Mouse (Mus musculus) right cerebral cortex, adult 2 months (tissue): ENCODE results near the gene Lhx4.
A peak's percentile ranks its signal among the peaks of the same experiment; 100 is the strongest.

Experiments used
- DNase-seq, 2 experiments: peaks; one replicate each; pipeline ENCODE4 v3.0.0; 2021 to 2022; ENCODE audit warnings: low spot score in 2 of 2

Gene Lhx4

GRCm38 (mm10) chr1:155703191-155703680 lies 48.2 kb downstream of the Lhx4 start:
- DNase-seq = no peak

- no peak for DNase-seq
Observed at GRCm38 (mm10) chr1:155700886-155701285, 50.6 kb downstream of the Lhx4 start.

GRCm38 (mm10) chr1:155698373-155699159 lies 52.9 kb downstream of the Lhx4 start:
- peak; percentile 59 to 73 for DNase-seq

- DNase-seq = no peak
Observed at GRCm38 (mm10) chr1:155693443-155693842, 58.0 kb downstream of the Lhx4 start.

- no peak for DNase-seq
Observed at GRCm38 (mm10) chr1:155693026-155693425, 58.5 kb downstream of the Lhx4 start.

DNA sequence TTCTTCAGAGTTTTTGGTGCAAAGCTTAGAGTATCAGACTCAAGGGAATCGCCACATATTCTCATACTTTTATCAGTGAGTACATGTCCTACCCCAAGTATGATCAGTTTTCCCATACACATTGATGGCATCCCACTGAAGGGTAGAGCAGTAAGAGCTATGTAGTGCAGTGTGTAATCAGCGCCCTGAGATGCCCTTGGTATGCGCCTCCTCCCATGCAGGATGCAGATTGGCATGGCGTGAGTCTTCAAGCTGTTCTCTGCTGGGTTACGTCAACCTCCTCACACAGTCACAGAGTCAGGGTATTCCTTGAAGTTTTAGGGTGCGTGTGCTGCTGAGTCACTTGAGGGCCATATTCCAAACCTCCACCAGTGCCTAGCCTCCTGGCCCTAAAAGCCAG lies 59.3 kb downstream of the Lhx4 start:
- no peak for DNase-seq

GRCm38 (mm10) chr1:155689558-155689957 lies 61.9 kb downstream of the Lhx4 start:
- no peak for DNase-seq

DNA sequence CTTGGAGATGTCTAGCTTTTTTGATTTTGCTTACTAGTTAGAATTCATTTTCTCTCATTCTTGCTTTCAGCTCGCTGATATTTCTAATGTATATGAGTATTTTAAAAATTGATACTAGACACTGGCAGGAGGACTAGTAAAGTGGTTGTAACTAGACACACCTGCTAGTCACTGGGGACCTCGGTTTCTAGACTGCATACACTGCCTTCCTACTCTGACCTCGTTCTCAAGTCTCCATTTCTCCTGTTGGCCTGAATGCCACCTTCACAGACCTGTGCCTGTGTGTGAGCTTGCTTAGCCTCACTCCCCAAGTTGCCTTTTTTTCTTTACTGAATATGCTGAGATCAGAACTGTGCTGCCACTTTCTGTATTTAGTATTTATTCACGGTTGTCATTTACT lies 62.3 kb downstream of the Lhx4 start:
- DNase-seq = no peak

DNA sequence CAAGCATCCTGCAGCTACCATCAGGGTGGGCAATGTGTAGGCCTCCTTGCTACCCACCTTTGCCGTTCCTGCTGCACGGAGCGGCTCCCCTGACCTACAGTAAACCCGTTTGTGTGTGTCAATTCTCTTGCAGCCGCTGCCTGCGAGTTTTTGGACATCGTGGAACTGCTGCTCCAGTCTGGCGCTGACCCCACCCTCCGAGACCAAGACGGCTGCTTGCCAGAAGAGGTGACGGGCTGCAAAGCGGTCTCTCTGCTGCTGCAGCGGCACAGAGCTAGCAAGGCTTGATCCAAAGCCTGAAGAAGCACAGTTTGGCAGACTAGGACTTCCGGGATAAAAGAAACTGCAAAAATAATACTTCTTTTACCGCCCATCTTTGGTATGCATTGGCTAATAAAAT lies 64.7 kb downstream of the Lhx4 start:
- DNase-seq = no peak

GRCm38 (mm10) chr1:155681116-155681799 lies 70.2 kb downstream of the Lhx4 start:
- no peak for DNase-seq

DNA sequence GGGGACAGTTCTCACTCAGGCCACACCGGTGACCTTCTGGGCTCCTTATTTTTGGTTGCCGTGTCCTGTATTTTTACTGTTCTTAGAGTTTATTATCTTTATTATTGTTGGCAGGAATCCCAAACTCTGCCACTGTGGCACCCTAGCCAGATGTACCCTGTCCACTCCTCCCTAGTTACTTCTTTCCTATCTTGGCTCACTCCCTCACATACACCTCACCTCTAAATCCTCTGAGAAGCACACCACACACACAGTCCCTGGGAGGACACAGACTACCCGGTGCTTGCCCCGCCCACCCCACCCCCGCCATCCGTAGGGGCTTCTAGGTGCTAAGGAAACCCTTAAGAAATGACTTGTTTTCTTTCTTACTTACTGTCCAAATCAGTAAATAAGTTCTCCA lies 75.9 kb downstream of the Lhx4 start:
- DNase-seq = no peak

DNA sequence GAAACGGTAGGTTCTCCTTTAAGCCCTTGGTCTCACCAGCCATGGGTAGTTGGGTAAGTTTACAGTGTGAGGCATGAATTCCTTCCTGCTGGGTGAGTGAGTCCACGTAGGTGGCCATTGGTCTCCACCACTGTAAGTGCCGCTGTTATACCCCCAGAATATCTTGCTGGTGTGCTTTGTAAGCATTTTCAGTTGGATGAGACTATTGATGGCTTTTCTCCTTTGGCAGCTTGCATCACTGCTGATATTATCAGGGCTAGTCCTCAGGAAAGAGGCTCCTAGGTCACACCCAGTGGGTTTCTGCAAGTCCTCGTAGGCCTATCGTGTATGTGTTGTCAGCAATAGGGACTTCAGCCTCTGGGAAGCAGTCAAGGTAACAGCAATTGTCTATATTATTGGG lies 87.5 kb downstream of the Lhx4 start:
- DNase-seq = no peak

- no peak for DNase-seq
Observed at GRCm38 (mm10) chr1:155656321-155656720, 95.2 kb downstream of the Lhx4 start.

DNA sequence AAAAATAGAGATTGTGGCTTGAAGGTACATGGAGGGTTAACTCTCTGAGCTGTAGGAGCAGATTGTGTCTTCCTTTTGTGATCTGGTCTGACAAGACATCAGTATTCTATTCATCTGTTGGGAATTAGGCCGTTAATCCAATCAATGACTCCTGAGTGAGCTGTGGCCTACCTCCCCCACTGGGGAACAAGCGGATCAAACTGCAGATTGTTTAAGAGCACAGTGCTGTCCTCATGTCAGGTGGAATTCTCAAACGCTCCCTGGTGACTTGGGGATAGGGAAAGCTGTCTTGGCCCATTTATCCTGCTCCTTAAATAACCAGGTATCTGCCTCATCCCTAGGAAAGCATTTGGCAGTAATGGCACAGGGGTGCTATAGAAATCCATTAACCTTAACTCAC lies 96.5 kb downstream of the Lhx4 start:
- DNase-seq = no peak

DNA sequence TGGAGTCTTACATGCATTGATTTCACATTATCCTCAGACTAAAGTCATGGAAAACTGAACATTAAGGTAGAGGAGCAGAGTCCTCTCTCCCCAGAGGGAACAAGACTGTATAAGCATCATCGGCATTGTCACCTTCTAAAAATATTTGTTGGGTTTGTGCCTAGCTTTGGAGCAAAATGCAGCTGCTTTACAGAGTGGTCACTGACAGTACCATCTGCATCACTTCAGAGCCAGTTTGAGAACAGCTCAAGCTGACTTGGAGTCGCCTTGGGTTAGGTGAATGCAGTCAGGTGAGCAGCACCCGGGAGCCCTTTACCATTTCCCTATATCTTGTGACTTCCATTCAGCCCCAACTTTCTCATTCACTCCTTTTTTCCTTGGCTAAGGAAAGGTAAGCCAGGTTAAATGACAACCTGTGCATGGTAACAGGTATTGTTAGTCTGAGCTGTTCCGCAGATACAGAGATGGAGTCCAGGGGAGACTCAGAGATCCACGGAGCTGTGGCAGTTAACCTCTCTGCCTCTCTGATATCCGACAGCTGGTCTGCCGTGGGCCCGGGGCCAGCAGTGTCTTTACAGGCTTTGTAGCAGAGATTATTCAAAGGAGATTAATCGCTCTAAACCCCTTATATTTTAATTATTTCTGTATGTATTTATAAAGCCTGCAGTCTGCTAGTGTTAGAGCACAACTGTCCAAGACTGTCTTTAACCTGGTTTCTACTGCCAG lies 101.2 kb downstream of the Lhx4 start:
- no peak for DNase-seq
